Mouse (Mus musculus): Measurements from ENCODE around the gene Zfp853. TPM values are rescaled to one million over a fixed set of nuclear protein-coding genes. Genes with fewer than 3 reads are reported as not detected.

Zfp853 gene
- polyA plus RNA-seq, 1 experiment from 2014 or later, result not detected

DNA sequence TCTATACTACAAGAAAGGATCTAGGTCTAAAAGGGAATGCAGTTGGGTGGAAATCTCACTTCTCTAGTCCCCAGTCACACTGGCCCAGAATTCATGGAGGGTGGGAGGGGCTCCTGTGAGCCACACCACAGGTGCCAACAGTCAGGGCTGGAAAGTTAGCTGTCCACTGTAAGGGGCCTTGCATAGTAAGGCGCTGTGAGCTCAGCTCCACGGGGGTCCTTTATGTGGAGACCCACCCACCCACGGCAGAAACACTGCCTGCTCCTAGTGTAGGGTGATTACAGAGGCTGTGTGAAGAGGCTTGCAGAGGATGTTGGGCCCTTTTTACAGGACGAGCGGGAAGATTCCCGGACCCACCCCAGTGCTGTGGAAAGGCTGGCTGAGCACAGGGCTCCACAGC is 41.4 kb downstream of the Zfp853 start:
- no peak overlapping the region for H3K9ac ChIP-seq (replicated peaks; ENCODE audit: low read length)
- no peak for ATAC-seq (replicated peaks; ENCODE audit: insufficient number of reproducible peaks, low FRiP score, low TSS enrichment, low read depth)
- 37% methylated on average over 6 of the region's 6 CpGs for WGBS
- H3K27ac ChIP-seq (replicated peaks; ENCODE audit: low read depth, low read length), result no peak overlapping the region
- H3K36me3 ChIP-seq (replicated peaks; ENCODE audit: control insufficient read depth, insufficient read depth, low read depth, low read length), result no peaks in the 10 kb centered on the region
- H3K4me2 ChIP-seq (ENCODE audit: low read depth, low read length), result no peak overlapping the region
- H3K27me3 ChIP-seq (ENCODE audit: control insufficient read depth, insufficient read depth, low read length), result peaks cover 60% of the 10 kb centered on the region
- H3K4me1 ChIP-seq (ENCODE audit: control insufficient read depth, insufficient read depth, low read length), result peaks cover 5% of the 10 kb centered on the region; the same call in 1 of the 2 replicates
- H3K9me3 ChIP-seq (replicated peaks; ENCODE audit: control insufficient read depth, low read length), result no peaks in the 10 kb centered on the region
- DNase-seq (ENCODE audit: low spot score), result no peak
- H3K4me3 ChIP-seq (ENCODE audit: low read depth, low read length), result no peak overlapping the region

DNA sequence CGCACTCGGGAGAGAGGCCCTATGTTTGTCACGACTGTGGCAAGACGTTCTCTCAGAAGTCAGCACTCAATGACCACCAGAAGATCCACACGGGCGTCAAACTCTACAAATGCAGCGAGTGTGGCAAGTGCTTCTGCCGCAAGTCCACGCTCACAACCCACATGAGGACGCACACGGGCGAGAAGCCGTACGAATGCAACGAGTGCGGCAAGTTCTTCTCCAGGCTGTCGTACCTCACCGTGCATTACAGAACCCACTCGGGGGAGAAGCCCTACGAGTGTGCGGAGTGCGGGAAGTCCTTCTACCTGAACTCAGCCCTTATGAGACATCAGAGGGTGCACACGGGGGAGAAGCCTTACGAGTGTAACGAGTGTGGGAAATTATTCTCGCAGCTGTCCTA is 48.5 kb downstream of the Zfp853 start:
- Histone ChIP-seq H3K4me2 (ENCODE audit: low read depth, low read length) (no peak overlapping the region), H3K4me3 (ENCODE audit: low read depth, low read length) (no peak overlapping the region), H3K9ac (replicated peaks; ENCODE audit: low read length) (no peak overlapping the region), H3K4me1 (ENCODE audit: control insufficient read depth, insufficient read depth, low read length) (no peaks in the 10 kb centered on the region), H3K9me3 (replicated peaks; ENCODE audit: control insufficient read depth, low read length) (no peaks in the 10 kb centered on the region), H3K36me3 (replicated peaks; ENCODE audit: control insufficient read depth, insufficient read depth, low read depth, low read length) (peaks cover 31% of the 10 kb centered on the region), H3K27me3 (ENCODE audit: control insufficient read depth, insufficient read depth, low read length) (no peaks in the 10 kb centered on the region), H3K27ac (replicated peaks; ENCODE audit: low read depth, low read length) (no peak overlapping the region)
- DNase-seq (ENCODE audit: low spot score), result no peak
- no peak for ATAC-seq (replicated peaks; ENCODE audit: insufficient number of reproducible peaks, low FRiP score, low TSS enrichment, low read depth)
- WGBS, result 96% methylated on average over 26 of the region's 26 CpGs

Other genes with a start within 250 kb of the Zfp853 start
- gene Rnf216, start 180.6 kb downstream of the Zfp853 start, polyA plus RNA-seq (2014; fragmentation: Nextera tagmentation; extraction: Ambion mirVana), result 34.4 and 35.6 TPM in 2 replicates
- not detected in 2 replicates for gene Olfr718-ps1, start 146.0 kb downstream of the Zfp853 start, polyA plus RNA-seq (2014; fragmentation: Nextera tagmentation; extraction: Ambion mirVana)
- gene Rbak, start 112.8 kb downstream of the Zfp853 start, polyA plus RNA-seq (2014; fragmentation: Nextera tagmentation; extraction: Ambion mirVana), result 9.7 and 12.0 TPM in 2 replicates
- gene Spdye4b, start 112.6 kb downstream of the Zfp853 start, polyA plus RNA-seq (2014; fragmentation: Nextera tagmentation; extraction: Ambion mirVana), result not detected in 2 replicates
- gene Spdye4a, start 66.7 kb downstream of the Zfp853 start, polyA plus RNA-seq (2014; fragmentation: Nextera tagmentation; extraction: Ambion mirVana), result not detected in 2 replicates
- 20.6 and 21.4 TPM in 2 replicates for gene Zfp12, start 58.5 kb downstream of the Zfp853 start, polyA plus RNA-seq (2014; fragmentation: Nextera tagmentation; extraction: Ambion mirVana)
- gene Zfp316, start 23.6 kb downstream of the Zfp853 start, polyA plus RNA-seq (2014; fragmentation: Nextera tagmentation; extraction: Ambion mirVana), result 2.1 and 2.2 TPM in 2 replicates
- 35.5 and 41.1 TPM in 2 replicates for gene E130309D02Rik, start 21.7 kb upstream of the Zfp853 start, polyA plus RNA-seq (2014; fragmentation: Nextera tagmentation; extraction: Ambion mirVana)
- 76.3 and 77.3 TPM in 2 replicates for gene Zdhhc4, start 35.6 kb upstream of the Zfp853 start, polyA plus RNA-seq (2014; fragmentation: Nextera tagmentation; extraction: Ambion mirVana)
- gene Grid2ip, start 63.7 kb upstream of the Zfp853 start, polyA plus RNA-seq (2014; fragmentation: Nextera tagmentation; extraction: Ambion mirVana), result 0.36 and 0.59 TPM in 2 replicates
- gene Kdelr2, start 110.2 kb upstream of the Zfp853 start, polyA plus RNA-seq (2014; fragmentation: Nextera tagmentation; extraction: Ambion mirVana), result 246 and 261 TPM in 2 replicates
- gene Daglb, start 171.0 kb upstream of the Zfp853 start, polyA plus RNA-seq (2014; fragmentation: Nextera tagmentation; extraction: Ambion mirVana), result 7.2 and 7.3 TPM in 2 replicates
- gene Rac1, start 234.4 kb upstream of the Zfp853 start, polyA plus RNA-seq (2014; fragmentation: Nextera tagmentation; extraction: Ambion mirVana), result 521 and 540 TPM in 2 replicates